Mouse (Mus musculus) myocyte (in vitro differentiated cells): ENCODE data around the gene Cdh1. TPM values are rescaled to one million over a fixed set of nuclear protein-coding genes. Genes with fewer than 3 reads are reported as not detected.

Experiments used
- H3K27me3 ChIP-seq: one replicate; pipeline ENCODE4 v1.6.1; 2011; ENCODE audit not compliant: control insufficient read depth, insufficient read depth, insufficient read length
- H3K36me3 ChIP-seq: one replicate; pipeline ENCODE4 v1.6.1; 2011; ENCODE audit not compliant: control insufficient read depth, insufficient read depth
- H3K4me2 ChIP-seq: one replicate; pipeline ENCODE4 v1.6.1; 2011; ENCODE audit warnings: low read depth, control low read depth
- H3K4me3 ChIP-seq: one replicate; pipeline ENCODE4 v1.5.1; 2011; ENCODE audit warnings: mild to moderate bottlenecking, control low read depth, moderate library complexity
- H3K79me2 ChIP-seq: one replicate; pipeline ENCODE4 v1.6.1; 2011; ENCODE audit not compliant: control insufficient read depth, insufficient read depth
- H3ac ChIP-seq: one replicate; pipeline ENCODE4 v1.6.1; 2011; ENCODE audit not compliant: control insufficient read depth, insufficient read length
- CEBPB ChIP-seq: IDR thresholded peaks from 2 replicates; pipeline ENCODE4 v1.6.1; 2011; ENCODE audit warnings: mild to moderate bottlenecking, moderate library complexity; ENCODE audit not compliant: poor library complexity, insufficient read depth, severe bottlenecking
- E2F4 ChIP-seq: IDR thresholded peaks from one replicate; pipeline ENCODE4 v1.6.1; 2011; ENCODE audit warnings: mild to moderate bottlenecking, control low read depth, moderate library complexity; ENCODE audit not compliant: insufficient read depth
- MAX ChIP-seq: IDR thresholded peaks from one replicate; pipeline ENCODE4 v1.6.1; 2011; ENCODE audit warnings: low read depth, mild to moderate bottlenecking, control low read depth
- MYOD1 ChIP-seq, 3 experiments: IDR thresholded peaks; one replicate each; pipeline ENCODE4 v1.6.1; 2011; ENCODE audit warnings: control low read depth in 2 of 3, low read depth in 2 of 3, mild to moderate bottlenecking in 2 of 3, moderate library complexity in 1 of 3; ENCODE audit not compliant: insufficient read length in 2 of 3, control insufficient read depth in 1 of 3
- MYOG ChIP-seq, 3 experiments: IDR thresholded peaks; one replicate each; pipeline ENCODE4 v1.6.1; 2011; ENCODE audit warnings: control low read depth in 2 of 3, low read depth in 2 of 3, mild to moderate bottlenecking in 2 of 3; ENCODE audit not compliant: insufficient read length in 2 of 3, control insufficient read depth in 1 of 3, insufficient read depth in 1 of 3
- POLR2A ChIP-seq: IDR thresholded peaks from one replicate; pipeline ENCODE4 v1.6.1; 2011; ENCODE audit warnings: low read depth, mild to moderate bottlenecking, control low read depth, moderate library complexity; ENCODE audit not compliant: insufficient read length
- POLR2AphosphoS2 ChIP-seq: IDR thresholded peaks from one replicate; pipeline ENCODE4 v1.6.1; 2011; ENCODE audit warnings: low read depth, control low read depth; ENCODE audit not compliant: insufficient read length
- REST ChIP-seq: IDR thresholded peaks from one replicate; pipeline ENCODE4 v1.6.1; 2011; ENCODE audit warnings: mild to moderate bottlenecking, control low read depth, moderate library complexity; ENCODE audit not compliant: insufficient read depth, insufficient read length
- SRF ChIP-seq: IDR thresholded peaks from one replicate; pipeline ENCODE4 v1.6.1; 2011; ENCODE audit warnings: low read depth; ENCODE audit not compliant: control insufficient read depth, insufficient read length
- TCF12 ChIP-seq: IDR thresholded peaks from one replicate; pipeline ENCODE4 v1.6.1; 2011; ENCODE audit warnings: mild to moderate bottlenecking, control low read depth; ENCODE audit not compliant: poor library complexity, insufficient read depth, severe bottlenecking
- TCF3 ChIP-seq: IDR thresholded peaks from one replicate; pipeline ENCODE4 v1.6.1; 2011; ENCODE audit warnings: low read depth, control low read depth; ENCODE audit not compliant: insufficient read length
- USF1 ChIP-seq: IDR thresholded peaks from one replicate; pipeline ENCODE4 v1.6.1; 2011; ENCODE audit warnings: low read depth, mild to moderate bottlenecking, control low read depth, moderate library complexity
- polyA plus RNA-seq: library from polyadenylated mRNA; unstranded; fragments of >200 nt; fragmentation: generic; extraction: Trizol; gene quantifications from one replicate; pipeline ENCODE4 v1.2.1, GENCODE M21; 2012; ENCODE audit warnings: missing spikeins

The Cdh1 gene
- polyA plus RNA-seq, 1 experiment = 0.11 TPM

DNA sequence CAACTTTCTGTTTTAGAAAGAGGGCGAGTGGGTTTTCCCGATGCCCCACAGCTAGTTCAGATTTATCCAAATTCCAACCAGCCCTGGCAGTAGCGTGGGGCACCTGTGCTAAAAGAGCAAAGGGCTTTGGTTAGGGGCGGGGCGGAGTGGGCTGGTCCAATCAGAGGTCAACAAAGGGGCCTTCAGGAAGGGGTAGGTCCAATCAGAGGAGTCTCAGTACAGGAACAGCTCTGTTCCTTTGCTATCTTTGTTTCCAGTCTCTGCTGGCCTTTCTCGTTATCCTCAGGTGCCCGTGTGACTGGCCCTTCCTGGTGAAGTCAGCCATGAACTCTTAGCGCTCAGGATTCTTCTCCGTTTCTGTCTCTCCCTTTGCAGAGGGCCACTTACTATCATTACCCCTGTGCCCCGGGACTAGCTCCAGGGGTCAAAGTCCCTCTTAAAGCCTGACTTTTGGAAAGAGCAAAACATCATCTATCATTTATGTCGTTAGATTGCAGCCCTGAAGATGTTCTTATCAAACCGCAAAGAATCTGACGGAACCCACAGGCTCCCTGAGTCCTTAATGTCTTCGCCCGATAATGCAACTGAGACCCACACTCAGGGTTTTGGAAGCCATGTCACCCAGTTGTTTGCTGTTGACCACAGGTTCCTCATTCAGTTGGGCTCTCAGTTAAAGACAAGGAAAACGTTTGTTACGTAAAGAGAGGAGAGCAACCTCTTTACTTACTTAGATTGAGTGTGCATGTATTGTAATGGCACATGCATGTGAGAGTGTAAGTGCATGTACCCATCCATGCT is 30.4 kb downstream of the Cdh1 start:
- Histone ChIP-seq H3K36me3 (no peaks in the 10 kb centered on the region), H3ac (no peak overlapping the region)
- no peak for TF ChIP-seq USF1
- TF ChIP-seq MAX = no peak
- TF ChIP-seq E2F4 = no peak
- TF ChIP-seq MYOD1 (IDR thresholded peaks at IDR 0.05; ENCODE audit: control insufficient read depth in 1 of 3, insufficient read length in 2 of 3, low read depth in 2 of 3) = no peak
- no peak for TF ChIP-seq CEBPB
- no peak for TF ChIP-seq POLR2A
- TF ChIP-seq SRF = no peak
- no peak for TF ChIP-seq TCF12
- no peak for TF ChIP-seq POLR2AphosphoS2
- TF ChIP-seq TCF3 = no peak
- no peak for TF ChIP-seq MYOG (IDR thresholded peaks at IDR 0.05; ENCODE audit: control insufficient read depth in 1 of 3, insufficient read depth in 1 of 3, insufficient read length in 2 of 3, low read depth in 2 of 3)
- no peak for TF ChIP-seq REST

GRCm38 (mm10) chr8:106635284-106635683 is 32.1 kb downstream of the Cdh1 start:
- H3ac ChIP-seq = no peak overlapping the region

More for the DNA sequence above, 30.4 kb downstream of the Cdh1 start:
- no peaks in the 10 kb centered on the region for H3K79me2 ChIP-seq
- no peak overlapping the region for H3K4me2 ChIP-seq
- H3K27me3 ChIP-seq = no peaks in the 10 kb centered on the region
- H3K4me3 ChIP-seq = no peak overlapping the region

GRCm38 (mm10) chr8:106637446-106637845 is 34.3 kb downstream of the Cdh1 start:
- H3K4me2 ChIP-seq = no peak overlapping the region
- TF ChIP-seq MAX (no peak), USF1 (no peak), MYOD1 (IDR thresholded peaks at IDR 0.05; ENCODE audit: control insufficient read depth in 1 of 3, insufficient read length in 2 of 3, low read depth in 2 of 3) (no peak), E2F4 (no peak), REST (no peak), POLR2A (no peak), MYOG (IDR thresholded peaks at IDR 0.05; ENCODE audit: control insufficient read depth in 1 of 3, insufficient read depth in 1 of 3, insufficient read length in 2 of 3, low read depth in 2 of 3) (no peak), SRF (no peak), POLR2AphosphoS2 (no peak), CEBPB (no peak), TCF12 (no peak), TCF3 (no peak)
- H3K36me3 ChIP-seq = no peaks in the 10 kb centered on the region
- no peaks in the 10 kb centered on the region for H3K79me2 ChIP-seq
- no peak overlapping the region for H3K4me3 ChIP-seq
- no peaks in the 10 kb centered on the region for H3K27me3 ChIP-seq
- H3ac ChIP-seq = no peak overlapping the region

More at GRCm38 (mm10) chr8:106635284-106635683, 32.1 kb downstream of the Cdh1 start:
- TF ChIP-seq POLR2A = no peak
- TF ChIP-seq REST = no peak
- TF ChIP-seq USF1 = no peak
- TF ChIP-seq POLR2AphosphoS2 = no peak
- no peak for TF ChIP-seq TCF3
- TF ChIP-seq TCF12 = no peak
- no peak for TF ChIP-seq MYOD1 (IDR thresholded peaks at IDR 0.05; ENCODE audit: control insufficient read depth in 1 of 3, insufficient read length in 2 of 3, low read depth in 2 of 3)
- TF ChIP-seq CEBPB = no peak
- TF ChIP-seq E2F4 = no peak
- no peak for TF ChIP-seq MAX
- TF ChIP-seq SRF = no peak
- TF ChIP-seq MYOG (IDR thresholded peaks at IDR 0.05; ENCODE audit: control insufficient read depth in 1 of 3, insufficient read depth in 1 of 3, insufficient read length in 2 of 3, low read depth in 2 of 3) = no peak
- no peak overlapping the region for H3K4me3 ChIP-seq
- no peaks in the 10 kb centered on the region for H3K36me3 ChIP-seq
- H3K4me2 ChIP-seq = no peak overlapping the region
- H3K79me2 ChIP-seq = no peaks in the 10 kb centered on the region
- H3K27me3 ChIP-seq = no peaks in the 10 kb centered on the region

GRCm38 (mm10) chr8:106638768-106639295 is 35.7 kb downstream of the Cdh1 start:
- TF ChIP-seq MAX (no peak), MYOG (IDR thresholded peaks at IDR 0.05; ENCODE audit: control insufficient read depth in 1 of 3, insufficient read depth in 1 of 3, insufficient read length in 2 of 3, low read depth in 2 of 3) (no peak)
- no peaks in the 10 kb centered on the region for H3K79me2 ChIP-seq
- H3K4me2 ChIP-seq = no peak overlapping the region
- H3K36me3 ChIP-seq = no peaks in the 10 kb centered on the region
- H3K27me3 ChIP-seq = no peaks in the 10 kb centered on the region
- no peak overlapping the region for H3ac ChIP-seq
- H3K4me3 ChIP-seq = no peak overlapping the region

- no peaks in the 10 kb centered on the region for H3K79me2 ChIP-seq
Observed at GRCm38 (mm10) chr8:106640212-106640611, 37.1 kb downstream of the Cdh1 start.

More at GRCm38 (mm10) chr8:106640212-106640611, 37.1 kb downstream of the Cdh1 start:
- H3K4me2 ChIP-seq = no peak overlapping the region
- H3K36me3 ChIP-seq = no peaks in the 10 kb centered on the region
- no peak overlapping the region for H3ac ChIP-seq
- H3K27me3 ChIP-seq = no peaks in the 10 kb centered on the region
- TF ChIP-seq USF1 (no peak), CEBPB (no peak), E2F4 (no peak), SRF (no peak), MYOD1 (IDR thresholded peaks at IDR 0.05; ENCODE audit: control insufficient read depth in 1 of 3, insufficient read length in 2 of 3, low read depth in 2 of 3) (no peak), TCF12 (no peak), TCF3 (no peak), MAX (no peak), POLR2AphosphoS2 (no peak), POLR2A (no peak), MYOG (IDR thresholded peaks at IDR 0.05; ENCODE audit: control insufficient read depth in 1 of 3, insufficient read depth in 1 of 3, insufficient read length in 2 of 3, low read depth in 2 of 3) (no peak), REST (no peak)
- no peak overlapping the region for H3K4me3 ChIP-seq
